Mouse (Mus musculus): Measurements from ENCODE around the gene Wnt7a. TPM values are rescaled to one million over a fixed set of nuclear protein-coding genes. Genes with fewer than 3 reads are reported as not detected.

Gene Wnt7a
- total RNA-seq, 2 experiments from 2014 or later: not detected

GRCm38 (mm10) chr6:91349620-91350019, 61.5 kb downstream of the Wnt7a start:
- no peak for DNase-seq
- intact Hi-C loops (cut with DNase I; ENCODE audit: low total_unique reads): no loop called here

GRCm38 (mm10) chr6:91347721-91348120, 63.4 kb downstream of the Wnt7a start:
- intact Hi-C loops (cut with DNase I; ENCODE audit: low total_unique reads): no loop called here
- no peak for DNase-seq

- intact Hi-C loops (cut with DNase I; ENCODE audit: low total_unique reads): no loop called here
- no peak for DNase-seq
Measured at GRCm38 (mm10) chr6:91346906-91347156, 64.3 kb downstream of the Wnt7a start.

GRCm38 (mm10) chr6:91346071-91346905, 64.9 kb downstream of the Wnt7a start:
- intact Hi-C loops (cut with DNase I; ENCODE audit: low total_unique reads): no loop called here
- no peak for DNase-seq

- intact Hi-C loops (cut with DNase I; ENCODE audit: low total_unique reads): no loop called here
- DNase-seq: no peak
Measured at GRCm38 (mm10) chr6:91345091-91345490, 66.1 kb downstream of the Wnt7a start.

- DNase-seq: no peak
- intact Hi-C loops (cut with DNase I; ENCODE audit: low total_unique reads): no loop called here
Measured at GRCm38 (mm10) chr6:91339612-91340246, 71.4 kb downstream of the Wnt7a start.

GRCm38 (mm10) chr6:91335470-91335869, 75.7 kb downstream of the Wnt7a start:
- intact Hi-C loops (cut with DNase I; ENCODE audit: low total_unique reads): no loop called here
- DNase-seq: no peak

- DNase-seq: no peak
- intact Hi-C loops (cut with DNase I; ENCODE audit: low total_unique reads): no loop called here
Measured at GRCm38 (mm10) chr6:91331886-91332285, 79.3 kb downstream of the Wnt7a start.

- intact Hi-C loops (cut with DNase I; ENCODE audit: low total_unique reads): no loop called here
- no peak for DNase-seq
Measured at GRCm38 (mm10) chr6:91325556-91325955, 85.6 kb downstream of the Wnt7a start.

GRCm38 (mm10) chr6:91324752-91325151, 86.4 kb downstream of the Wnt7a start:
- intact Hi-C loops (cut with DNase I; ENCODE audit: low total_unique reads): no loop called here
- no peak for DNase-seq

- intact Hi-C loops (cut with DNase I; ENCODE audit: low total_unique reads): no loop called here
Measured at GRCm38 (mm10) chr6:91322001-91322772, 89.0 kb downstream of the Wnt7a start.

More at GRCm38 (mm10) chr6:91322001-91322772, 89.0 kb downstream of the Wnt7a start:
- DNase-seq: no peak

Other genes with a start within 250 kb of the Wnt7a start
- 10 to 100 TPM; 62.5 to 62.6 TPM for gene Fbln2, start 198.9 kb downstream of the Wnt7a start, total RNA-seq (2021)
- 1 to 10 TPM; 8.0 to 8.7 TPM for gene Chchd4, start 62.2 kb upstream of the Wnt7a start, total RNA-seq (2021)
- gene Tmem43, start 62.3 kb upstream of the Wnt7a start, total RNA-seq (2021): 10 to 100 TPM; 37.5 to 41.7 TPM
- 1 to 10 TPM; 6.8 to 7.2 TPM for gene Xpc, start 104.5 kb upstream of the Wnt7a start, total RNA-seq (2021)
- 10 to 100 TPM; 37.0 to 41.9 TPM for gene Lsm3, start 104.6 kb upstream of the Wnt7a start, total RNA-seq (2021)

All from gastrocnemius, postnatal 14 days (tissue).